Mouse (Mus musculus) erythroblast, embryonic 14.5 days (primary cell): ENCODE data around the gene Ccdc14. TPM values are rescaled to one million over a fixed set of nuclear protein-coding genes. Genes with fewer than 3 reads are reported as not detected.
"Not testable (repeated sequence)": the region's sequence is repeated elsewhere in the genome, so short reads cannot be mapped to it uniquely, and the experiment has no call there.

Experiments
- H3K27me3 ChIP-seq: 2 replicates; pipeline ENCODE4 v1.6.1; 2012; ENCODE audit warnings: inconsistent platforms; ENCODE audit not compliant: control insufficient read depth
- H3K36me3 ChIP-seq: 2 replicates; pipeline ENCODE4 v1.6.1; 2012; ENCODE audit warnings: mild to moderate bottlenecking, inconsistent platforms; ENCODE audit not compliant: control insufficient read depth
- H3K4me1 ChIP-seq: 2 replicates; pipeline ENCODE4 v1.6.1; 2012; ENCODE audit warnings: inconsistent platforms; ENCODE audit not compliant: control insufficient read depth
- H3K4me3 ChIP-seq: replicated peaks from 2 replicates; pipeline ENCODE3; 2012; ENCODE audit warnings: moderate library complexity, mild to moderate bottlenecking, inconsistent platforms
- H3K9me3 ChIP-seq: 2 replicates; pipeline ENCODE4 v1.6.1; 2012; ENCODE audit warnings: low read length, inconsistent platforms, mixed read lengths; ENCODE audit not compliant: control insufficient read depth
- GATA1 ChIP-seq: IDR thresholded peaks from 2 replicates; pipeline ENCODE4 v1.6.1; 2012; ENCODE audit warnings: low read length, inconsistent platforms, mixed read lengths
- TAL1 ChIP-seq: IDR thresholded peaks from 3 replicates; pipeline ENCODE4 v1.6.1; 2012; ENCODE audit warnings: low read length, inconsistent platforms, mixed read lengths
- polyA plus RNA-seq: library from polyadenylated mRNA; stranded (reverse); fragments of >175 nt; gene quantifications from 2 replicates; pipeline ENCODE4 v1.2.3, GENCODE M21; 2012

Ccdc14 gene
- 0.01 and 0.02 TPM in 2 replicates for polyA plus RNA-seq

DNA sequence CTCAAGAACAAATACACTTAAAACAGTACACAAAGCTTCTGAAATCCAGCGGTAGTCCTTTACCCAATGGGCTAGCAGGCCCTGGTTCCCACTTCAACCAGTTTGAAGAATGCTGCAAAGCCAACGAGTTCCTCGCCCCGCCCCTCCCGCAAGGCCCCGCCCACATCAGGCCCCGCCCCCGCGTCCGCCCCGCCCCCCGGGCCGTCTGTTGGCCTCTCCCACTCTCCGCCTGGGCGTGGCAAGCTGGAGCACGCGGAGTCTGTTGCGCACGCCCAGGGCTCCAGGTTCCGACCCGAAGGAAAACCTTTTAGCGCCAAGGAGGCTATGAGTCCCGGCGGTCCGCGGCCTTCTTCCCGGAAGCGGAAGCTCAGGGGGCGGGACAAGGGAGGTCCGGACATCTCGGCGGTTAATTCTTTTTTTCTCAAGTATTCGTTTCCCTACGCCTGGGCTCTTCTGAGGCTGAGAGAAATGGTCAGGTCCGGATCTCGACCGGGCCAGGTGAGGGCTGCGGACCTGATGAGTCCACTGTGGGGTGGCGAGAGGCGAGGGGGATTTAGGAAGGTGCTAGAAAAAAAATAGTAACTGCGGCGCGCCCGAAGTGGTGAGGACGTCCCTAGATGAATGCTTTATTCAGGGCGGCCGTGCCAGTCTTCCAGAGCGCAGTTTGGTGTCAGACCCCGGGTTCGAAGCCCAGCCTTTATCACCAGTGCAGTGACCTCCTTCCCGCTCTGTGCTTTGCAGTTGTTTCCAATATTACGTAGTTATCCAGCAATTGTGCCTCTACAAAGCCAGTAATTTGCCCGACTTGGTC lies at the start of gene Ccdc14:
TSS of gene Ccdc14 (plus strand) at position 283 of the 811 bp plus-strand sequence.
- peaks cover 6% of the 10 kb centered on the region; the same call in 1 of the 2 replicates for H3K27me3 ChIP-seq
- H3K36me3 ChIP-seq, result peaks cover 4% of the 10 kb centered on the region
- H3K4me3 ChIP-seq, result peak within 1 kb of the TSS; percentile 74
- peaks cover 16% of the 10 kb centered on the region for H3K4me1 ChIP-seq
- no peak for TF ChIP-seq TAL1
- TF ChIP-seq GATA1, result no peak
- H3K9me3 ChIP-seq, result no peaks in the 10 kb centered on the region

DNA sequence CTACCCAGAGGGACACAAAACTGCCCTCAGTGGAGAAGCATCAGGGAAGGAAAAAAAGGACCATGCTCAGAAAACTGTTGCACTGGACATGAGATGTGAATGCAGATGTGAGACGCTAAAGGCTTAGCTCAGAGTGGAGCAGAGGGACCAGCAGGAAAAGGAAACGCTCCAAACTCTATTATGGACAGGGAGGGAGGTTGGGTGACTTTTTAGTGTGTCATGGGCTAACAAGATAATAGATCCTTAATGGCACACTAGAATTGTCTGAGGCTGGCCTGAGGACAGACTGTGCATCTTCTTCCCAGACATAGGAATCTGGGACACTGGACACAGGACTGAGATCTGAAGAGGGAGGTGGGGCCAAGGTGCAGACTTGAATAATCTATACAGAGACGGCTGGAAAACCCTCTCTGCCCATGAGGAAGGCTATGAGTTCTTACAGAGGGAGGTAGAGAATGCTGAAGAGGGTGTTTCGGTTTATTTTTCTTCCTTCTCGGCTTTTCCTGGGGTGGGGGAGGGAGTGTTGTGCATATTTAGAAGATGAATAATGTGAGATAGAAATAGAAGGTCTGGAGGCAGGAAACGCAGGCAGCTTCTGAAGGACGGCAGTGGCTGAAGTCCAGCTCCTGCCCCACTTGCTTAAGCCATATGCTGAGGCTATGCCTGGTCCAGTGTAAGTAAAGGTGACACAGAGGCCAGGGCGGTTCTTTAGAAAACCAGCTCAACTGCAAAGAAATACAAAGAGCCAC lies 46.7 kb upstream of the Ccdc14 start:
- H3K36me3 ChIP-seq, result no peaks in the 10 kb centered on the region
- no peak for TF ChIP-seq GATA1
- no peak for TF ChIP-seq TAL1
- no peaks in the 10 kb centered on the region for H3K4me1 ChIP-seq
- H3K27me3 ChIP-seq, result no peaks in the 10 kb centered on the region
- H3K4me3 ChIP-seq, result no peak overlapping the region
- H3K9me3 ChIP-seq, result no peaks in the 10 kb centered on the region

DNA sequence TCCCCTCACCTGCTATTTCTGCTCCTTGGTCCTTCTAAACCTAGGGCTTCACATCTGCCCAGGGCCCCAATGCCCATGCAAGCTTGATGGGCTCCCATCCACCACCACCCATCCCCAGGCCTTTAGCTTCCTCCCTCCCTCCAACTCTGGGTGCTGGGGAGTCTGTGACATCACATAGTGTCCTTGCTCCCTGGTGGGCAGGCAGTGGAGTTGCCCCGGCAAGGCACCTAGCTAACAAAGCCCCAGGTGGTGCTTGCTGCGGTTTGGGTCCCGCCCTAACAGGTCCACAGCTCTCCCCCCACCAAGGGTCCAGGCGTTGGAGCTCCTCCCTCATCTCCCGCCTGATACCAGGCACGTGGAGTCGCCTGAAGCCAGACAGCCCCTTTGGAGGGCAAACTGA lies 40.8 kb upstream of the Ccdc14 start, which contains the start of gene Ropn1:
TSS of gene Ropn1 (plus strand) at position 301 of the 400 bp plus-strand sequence.
- Histone ChIP-seq H3K36me3 (no peaks in the 10 kb centered on the region), H3K4me3 (no peak within 1 kb of the TSS), H3K4me1 (no peaks in the 10 kb centered on the region), H3K27me3 (no peaks in the 10 kb centered on the region), H3K9me3 (no peaks in the 10 kb centered on the region)
- TF ChIP-seq GATA1 (no peak), TAL1 (no peak)

GRCm38 (mm10) chr16:34653023-34653422 lies 37.4 kb upstream of the Ccdc14 start:
- peaks cover under 1% of the 10 kb centered on the region for H3K27me3 ChIP-seq

GRCm38 (mm10) chr16:34657566-34657965 lies 32.9 kb upstream of the Ccdc14 start:
- H3K36me3 ChIP-seq, H3K27me3 ChIP-seq, H3K4me1 ChIP-seq, H3K9me3 ChIP-seq: not testable (repeated sequence)
- H3K4me3 ChIP-seq, result peak overlapping the region; percentile 50

More at GRCm38 (mm10) chr16:34653023-34653422, 37.4 kb upstream of the Ccdc14 start:
- TF ChIP-seq TAL1, result no peak
- H3K4me1 ChIP-seq, result peaks cover 5% of the 10 kb centered on the region
- no peaks in the 10 kb centered on the region for H3K36me3 ChIP-seq
- H3K9me3 ChIP-seq, result no peaks in the 10 kb centered on the region
- H3K4me3 ChIP-seq, result no peak overlapping the region

- H3K27me3 ChIP-seq, result peaks cover 2% of the 10 kb centered on the region
- no peaks in the 10 kb centered on the region for H3K36me3 ChIP-seq
- H3K9me3 ChIP-seq, result no peaks in the 10 kb centered on the region
- H3K4me1 ChIP-seq, result peaks cover 6% of the 10 kb centered on the region
- peak overlapping the region; percentile 50 for H3K4me3 ChIP-seq
- no peak for TF ChIP-seq TAL1
- TF ChIP-seq GATA1, result no peak
Observed at GRCm38 (mm10) chr16:34657983-34658382, 32.4 kb upstream of the Ccdc14 start.

- H3K27me3 ChIP-seq, result peaks cover 2% of the 10 kb centered on the region
- H3K36me3 ChIP-seq, result no peaks in the 10 kb centered on the region
- H3K4me1 ChIP-seq, result peaks cover 6% of the 10 kb centered on the region
- no peak overlapping the region for H3K4me3 ChIP-seq
- TF ChIP-seq GATA1 (no peak), TAL1 (no peak)
- H3K9me3 ChIP-seq, result no peaks in the 10 kb centered on the region
Observed at GRCm38 (mm10) chr16:34658388-34658787, 32.0 kb upstream of the Ccdc14 start.

DNA sequence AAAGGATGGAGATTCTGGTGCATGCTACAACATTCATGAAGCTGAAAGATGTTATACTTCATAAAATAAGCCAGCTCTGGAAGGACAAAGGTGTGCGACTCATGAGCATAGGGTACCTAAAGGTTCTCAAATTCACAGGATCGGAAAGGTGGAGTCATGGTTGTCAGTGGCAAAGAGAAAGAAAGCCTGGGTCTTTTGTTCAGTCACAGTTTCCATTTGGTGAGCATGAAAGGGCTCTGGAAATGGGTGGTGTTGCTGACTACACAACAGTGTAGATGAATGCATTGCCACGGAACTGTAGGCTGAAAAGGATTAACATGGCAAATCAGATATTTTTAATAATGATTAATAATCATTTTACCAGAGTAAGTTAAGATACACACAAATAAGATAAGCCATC lies 25.9 kb upstream of the Ccdc14 start:
- no peaks in the 10 kb centered on the region for H3K36me3 ChIP-seq
- H3K9me3 ChIP-seq, result no peaks in the 10 kb centered on the region
- peaks cover 2% of the 10 kb centered on the region for H3K4me1 ChIP-seq
- H3K27me3 ChIP-seq, result peaks cover 14% of the 10 kb centered on the region
- H3K4me3 ChIP-seq, result no peak overlapping the region
- TF ChIP-seq GATA1 (no peak), TAL1 (no peak)

- Histone ChIP-seq H3K4me1 (peaks cover 2% of the 10 kb centered on the region), H3K27me3 (peaks cover 14% of the 10 kb centered on the region), H3K36me3 (no peaks in the 10 kb centered on the region), H3K9me3 (no peaks in the 10 kb centered on the region), H3K4me3 (no peak overlapping the region)
- TF ChIP-seq TAL1, result no peak
- TF ChIP-seq GATA1, result no peak
Observed at GRCm38 (mm10) chr16:34667031-34667726, 23.2 kb upstream of the Ccdc14 start.
